Mouse (Mus musculus) ES-Bruce4 (cell line): ENCODE data around the gene Arfrp1.

ENCODE experiments used
- CTCF ChIP-seq: IDR thresholded peaks from one replicate; pipeline ENCODE4 v1.8.1; 2011; ENCODE audit warnings: low read depth, low read length
- EP300 ChIP-seq: IDR thresholded peaks from 2 replicates; pipeline ENCODE4 v1.6.1; 2011; ENCODE audit warnings: low read depth, low read length; ENCODE audit not compliant: insufficient read depth
- POLR2A ChIP-seq: IDR thresholded peaks from one replicate; pipeline ENCODE4 v1.8.1; 2011; ENCODE audit warnings: low read length; ENCODE audit not compliant: insufficient read depth

DNA sequence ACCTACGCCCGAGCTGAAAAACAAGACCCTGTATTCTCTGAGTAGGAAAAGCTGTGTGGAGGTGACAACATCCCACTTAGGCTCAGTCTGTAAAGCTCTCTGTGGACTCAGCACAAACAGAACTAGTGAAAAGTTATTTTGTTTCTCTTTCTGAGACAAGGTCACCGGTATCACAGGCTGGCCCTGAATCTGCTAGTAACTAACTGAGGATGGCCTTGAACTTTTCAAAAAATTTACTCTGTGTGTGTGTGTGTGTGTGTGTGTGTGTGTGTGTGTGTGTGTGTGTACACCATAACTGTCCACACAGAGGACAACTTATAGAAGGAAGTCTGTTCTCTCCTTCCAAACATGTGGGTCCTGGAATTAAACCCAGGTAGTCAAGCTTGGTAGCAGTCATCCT is 28.9 kb upstream of the Arfrp1 start:
- TF ChIP-seq CTCF: no peak
- no peak for TF ChIP-seq EP300
- no peak for TF ChIP-seq POLR2A
